Mouse (Mus musculus) olfactory bulb, adult 2 months (tissue): ENCODE measurements around the gene Gpn2.

Experiments
- CTCF ChIP-seq: fragments of 200-500 bp; IDR thresholded peaks from 2 replicates; pipeline ENCODE4 v1.5.1; 2012; ENCODE audit warnings: low read depth, mild to moderate bottlenecking, low read length, moderate library complexity; ENCODE audit not compliant: insufficient read depth
- POLR2A ChIP-seq: fragments of 200-500 bp; IDR thresholded peaks from 2 replicates; pipeline ENCODE4 v1.6.1; 2012; ENCODE audit warnings: mild to moderate bottlenecking, low read depth, low read length, moderate library complexity; ENCODE audit not compliant: insufficient read depth

GRCm38 (mm10) chr4:133630326-133630920 lies 46.3 kb downstream of the Gpn2 start:
- TF ChIP-seq CTCF (no peak), POLR2A (no peak)
